Mouse (Mus musculus) heart, adult 2 months (tissue): ENCODE measurements around the gene Uhmk1. TPM values are rescaled to one million over a fixed set of nuclear protein-coding genes. Genes with fewer than 3 reads are reported as not detected.

Source experiments
- DNase-seq, 2 experiments: peaks; one replicate each; pipeline ENCODE4 v3.0.0; 2021
- H3K27ac ChIP-seq: fragments of 200-600 bp; 2 replicates; pipeline ENCODE4 v1.8.1; 2022
- H3K27me3 ChIP-seq: fragments of 200-500 bp; 2 replicates; pipeline ENCODE4 v1.6.1; 2012; ENCODE audit warnings: mild to moderate bottlenecking, low read length, inconsistent platforms, mixed read lengths; ENCODE audit not compliant: control insufficient read depth, insufficient read depth
- H3K36me3 ChIP-seq: fragments of 200-500 bp; 2 replicates; pipeline ENCODE4 v1.6.1; 2012; ENCODE audit warnings: low read length, inconsistent platforms; ENCODE audit not compliant: control insufficient read depth, insufficient read depth
- H3K4me1 ChIP-seq: fragments of 200-500 bp; 2 replicates; pipeline ENCODE4 v1.6.1; 2011; ENCODE audit warnings: low read length; ENCODE audit not compliant: control insufficient read depth, insufficient read depth
- H3K4me3 ChIP-seq: fragments of 200-600 bp; 2 replicates; pipeline ENCODE4 v1.8.1; 2022
- H3K79me2 ChIP-seq: fragments of 200-500 bp; replicated peaks from 2 replicates; pipeline ENCODE4 v1.6.1; 2012; ENCODE audit warnings: mild to moderate bottlenecking, inconsistent platforms, low read length, moderate library complexity, mixed read lengths; ENCODE audit not compliant: control insufficient read depth, insufficient read depth
- H3K9ac ChIP-seq: fragments of 200-500 bp; 2 replicates; pipeline ENCODE4 v1.6.1; 2012; ENCODE audit warnings: low read depth, mild to moderate bottlenecking, control low read depth, inconsistent platforms, low read length, mixed read lengths
- CTCF ChIP-seq: fragments of 200-600 bp; IDR thresholded peaks from 2 replicates; pipeline ENCODE4 v1.8.1; 2022; ENCODE audit warnings: antibody characterized with exemption, mild to moderate bottlenecking, moderate library complexity
- EP300 ChIP-seq: fragments of 200-500 bp; IDR thresholded peaks from 2 replicates; pipeline ENCODE4 v1.6.1; 2011; ENCODE audit warnings: low read depth, low read length, control low read depth; ENCODE audit not compliant: insufficient read depth
- POLR2A ChIP-seq: fragments of 200-500 bp; IDR thresholded peaks from 2 replicates; pipeline ENCODE4 v1.6.1; 2011; ENCODE audit warnings: mild to moderate bottlenecking, low read depth, low read length, control low read depth; ENCODE audit not compliant: insufficient read depth
- whole genome bisulfite sequencing: fragments of 180-500 bp; shearing (Covaris S2); methylation state at CpG from one replicate; pipeline ENCODE4 v1.1.7; 2018; 5-methylcytosine and 5-hydroxymethylcytosine counted together
- intact Hi-C: fragments of 180-260 bp; cut with DNase I; formaldehyde crosslinking; loops from one replicate; pipeline ENCODE4 v1.15.1; 2025
- polyA plus RNA-seq: library from polyadenylated mRNA; depleted of rRNA; stranded (reverse); fragments of >200 nt; gene quantifications from 2 replicates; pipeline ENCODE4 v1.2.3, GENCODE M21; 2012
- total RNA-seq, 2 experiments: library from RNA; stranded (reverse); gene quantifications; 2 replicates each; pipeline ENCODE4 v1.2.3; 2021

Gene Uhmk1
- total and polyA plus RNA-seq, 3 experiments = 6.5 to 23.4 (median 21.7) TPM

- peak; percentile 13 to 48 for DNase-seq
- Histone ChIP-seq H3K79me2 (no peaks in the 10 kb centered on the region), H3K4me1 (no peaks in the 10 kb centered on the region), H3K4me3 (no peak overlapping the region), H3K27me3 (no peaks in the 10 kb centered on the region), H3K27ac (no peak overlapping the region), H3K9ac (no peak overlapping the region), H3K36me3 (peaks cover 2% of the 10 kb centered on the region)
- TF ChIP-seq CTCF = peak; percentile 69
- no peak for TF ChIP-seq EP300
- TF ChIP-seq POLR2A = no peak
- intact Hi-C loops = no loop called here
- WGBS = 86% methylated on average over 3 of the region's 3 CpGs
Measured at GRCm38 (mm10) chr1:170200379-170200778, 14.8 kb downstream of the Uhmk1 start.

GRCm38 (mm10) chr1:170196211-170196610 is 19.0 kb downstream of the Uhmk1 start:
- no peak overlapping the region for H3K9ac ChIP-seq
- whole genome bisulfite sequencing = 95% methylated on average over 8 of the region's 8 CpGs
- intact Hi-C loops = loop anchor here (5.0 kb wide), 1 partner anchor 39 kb away; no protein-coding TSS in a partner anchor

GRCm38 (mm10) chr1:170191925-170192324 is 23.3 kb downstream of the Uhmk1 start:
- DNase-seq = no peak
- no peaks in the 10 kb centered on the region for H3K27me3 ChIP-seq
- no peak overlapping the region for H3K9ac ChIP-seq
- H3K27ac ChIP-seq = no peak overlapping the region
- H3K36me3 ChIP-seq = no peaks in the 10 kb centered on the region
- intact Hi-C loops = no loop called here
- TF ChIP-seq POLR2A (no peak), EP300 (no peak), CTCF (no peak)
- H3K4me3 ChIP-seq = no peak overlapping the region
- H3K79me2 ChIP-seq = no peaks in the 10 kb centered on the region
- 92% methylated on average over 1 of the region's 1 CpGs for WGBS
- no peaks in the 10 kb centered on the region for H3K4me1 ChIP-seq

More at GRCm38 (mm10) chr1:170196211-170196610, 19.0 kb downstream of the Uhmk1 start:
- Histone ChIP-seq H3K27me3 (no peaks in the 10 kb centered on the region), H3K4me1 (no peaks in the 10 kb centered on the region), H3K27ac (no peak overlapping the region), H3K4me3 (no peak overlapping the region), H3K36me3 (peaks cover 2% of the 10 kb centered on the region; the same call in 1 of the 2 replicates), H3K79me2 (no peaks in the 10 kb centered on the region)
- TF ChIP-seq CTCF = no peak
- TF ChIP-seq POLR2A = no peak
- no peak for TF ChIP-seq EP300
- no peak for DNase-seq

GRCm38 (mm10) chr1:170190225-170190624 is 25.0 kb downstream of the Uhmk1 start:
- no peaks in the 10 kb centered on the region for H3K36me3 ChIP-seq
- no peaks in the 10 kb centered on the region for H3K27me3 ChIP-seq
- no peak overlapping the region for H3K27ac ChIP-seq
- no peak overlapping the region for H3K9ac ChIP-seq
- intact Hi-C loops = no loop called here
- no peak for DNase-seq
- WGBS = 65% methylated on average over 4 of the region's 4 CpGs
- TF ChIP-seq EP300 = no peak
- no peaks in the 10 kb centered on the region for H3K79me2 ChIP-seq
- no peak overlapping the region for H3K4me3 ChIP-seq
- H3K4me1 ChIP-seq = no peaks in the 10 kb centered on the region

GRCm38 (mm10) chr1:170188601-170189000 is 26.6 kb downstream of the Uhmk1 start:
- H3K27me3 ChIP-seq = no peaks in the 10 kb centered on the region
- TF ChIP-seq EP300 (no peak), POLR2A (no peak), CTCF (no peak)
- 34% methylated on average over 11 of the region's 11 CpGs for WGBS
- no peaks in the 10 kb centered on the region for H3K36me3 ChIP-seq
- no peaks in the 10 kb centered on the region for H3K79me2 ChIP-seq
- H3K9ac ChIP-seq = no peak overlapping the region
- no peaks in the 10 kb centered on the region for H3K4me1 ChIP-seq
- peak overlapping the region; percentile 50 for H3K27ac ChIP-seq
- peak; percentile 66 to 80 for DNase-seq
- intact Hi-C loops = no loop called here
- H3K4me3 ChIP-seq = no peak overlapping the region

- WGBS = 53% methylated on average over 5 of the region's 5 CpGs
- DNase-seq = no peak
- intact Hi-C loops = no loop called here
Measured at GRCm38 (mm10) chr1:170186531-170186930, 28.7 kb downstream of the Uhmk1 start.

More at GRCm38 (mm10) chr1:170186531-170186930, 28.7 kb downstream of the Uhmk1 start:
- no peaks in the 10 kb centered on the region for H3K36me3 ChIP-seq
- no peaks in the 10 kb centered on the region for H3K27me3 ChIP-seq
- H3K9ac ChIP-seq = no peak overlapping the region
- H3K79me2 ChIP-seq = no peaks in the 10 kb centered on the region
- no peak overlapping the region for H3K27ac ChIP-seq
- TF ChIP-seq POLR2A (no peak), CTCF (no peak), EP300 (no peak)
- no peak overlapping the region for H3K4me3 ChIP-seq
- no peaks in the 10 kb centered on the region for H3K4me1 ChIP-seq
